Mouse (Mus musculus): ENCODE measurements around the gene Anks1. TPM values are rescaled to one million over a fixed set of nuclear protein-coding genes. Genes with fewer than 3 reads are reported as not detected.

Anks1 gene
- total and polyA plus RNA-seq, 2 experiments = 8.8 to 10.0 TPM

DNA sequence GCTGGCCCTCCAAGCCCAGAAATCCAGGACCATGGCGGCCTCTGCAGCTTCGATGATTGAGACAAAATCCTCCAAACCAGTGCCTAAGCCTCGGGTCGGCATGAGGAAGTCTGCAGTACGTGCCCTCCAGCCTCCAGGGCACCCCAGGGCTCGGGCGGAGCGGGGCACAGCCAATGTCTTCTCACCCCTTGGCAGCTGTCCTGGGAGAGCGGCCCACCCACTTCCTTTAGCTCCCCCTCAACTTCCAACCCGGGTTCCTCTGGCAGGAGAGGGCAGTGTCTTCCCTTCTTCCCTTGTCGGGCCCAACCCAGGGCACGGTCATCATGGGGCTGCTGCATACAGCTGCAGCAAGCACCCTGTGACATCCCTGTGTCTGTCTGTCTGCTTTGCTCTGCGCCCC is 149.2 kb downstream of the Anks1 start:
- no peak overlapping the region for H3K4me3 ChIP-seq (ENCODE audit: insufficient read depth, low read depth, low read length)
- no peak overlapping the region for H3K27ac ChIP-seq (replicated peaks; ENCODE audit: insufficient read depth, low read depth, low read length)
- WGBS = 80% methylated on average over 13 of the region's 13 CpGs
- TF ChIP-seq POLR2A (IDR thresholded peaks at IDR 0.05; ENCODE audit: extremely low read depth, insufficient read depth, low read length) (no peak), CTCF (IDR thresholded peaks at IDR 0.05; ENCODE audit: low read depth, low read length) (no peak)
- no peak overlapping the region for H3K9ac ChIP-seq (ENCODE audit: low read depth, low read length)
- peaks cover 9% of the 10 kb centered on the region for H3K4me1 ChIP-seq (ENCODE audit: control insufficient read depth, insufficient read depth, low read length)
- H3K36me3 ChIP-seq (ENCODE audit: control insufficient read depth, insufficient read depth, low read length) = peaks cover 3% of the 10 kb centered on the region; the same call in 1 of the 2 replicates
- no peaks in the 10 kb centered on the region for H3K27me3 ChIP-seq (ENCODE audit: control insufficient read depth, insufficient read depth, low read length)
- no peaks in the 10 kb centered on the region for H3K79me2 ChIP-seq (ENCODE audit: control insufficient read depth, insufficient read depth, low read length)
- DNase-seq (ENCODE audit: extremely low read depth, low read depth, low spot score) = no peak

DNA sequence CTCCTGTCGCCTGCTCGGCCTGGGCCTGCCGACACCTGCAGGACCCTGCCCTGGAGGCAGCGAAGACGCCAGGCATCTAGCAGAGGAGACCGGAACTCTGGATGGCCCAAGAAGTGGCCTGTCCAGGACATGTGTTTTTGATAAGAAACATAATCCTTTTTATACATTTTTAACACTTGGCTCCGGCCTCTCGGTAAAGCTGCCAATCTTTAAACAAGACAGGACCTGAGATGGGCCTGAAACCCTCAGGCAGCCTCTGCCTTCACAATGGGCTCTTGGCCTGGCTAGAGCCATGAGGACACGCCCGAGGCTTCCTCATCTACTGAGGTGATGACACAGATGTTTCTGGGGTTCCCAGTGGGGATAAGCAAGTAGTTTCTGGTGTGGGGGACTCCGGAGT is 151.6 kb downstream of the Anks1 start:
- TF ChIP-seq CTCF (IDR thresholded peaks at IDR 0.05; ENCODE audit: low read depth, low read length) = no peak
- TF ChIP-seq POLR2A (IDR thresholded peaks at IDR 0.05; ENCODE audit: extremely low read depth, insufficient read depth, low read length) = no peak
- no peak overlapping the region for H3K27ac ChIP-seq (replicated peaks; ENCODE audit: insufficient read depth, low read depth, low read length)

GRCm38 (mm10) chr17:28061472-28061871 is 152.4 kb downstream of the Anks1 start:
- Histone ChIP-seq H3K27ac (replicated peaks; ENCODE audit: insufficient read depth, low read depth, low read length) (no peak overlapping the region), H3K4me1 (ENCODE audit: control insufficient read depth, insufficient read depth, low read length) (peaks cover 12% of the 10 kb centered on the region), H3K27me3 (ENCODE audit: control insufficient read depth, insufficient read depth, low read length) (no peaks in the 10 kb centered on the region), H3K9ac (ENCODE audit: low read depth, low read length) (no peak overlapping the region), H3K36me3 (ENCODE audit: control insufficient read depth, insufficient read depth, low read length) (no peaks in the 10 kb centered on the region), H3K79me2 (ENCODE audit: control insufficient read depth, insufficient read depth, low read length) (no peaks in the 10 kb centered on the region), H3K4me3 (ENCODE audit: insufficient read depth, low read depth, low read length) (no peak overlapping the region)
- peak; percentile 34 for DNase-seq (ENCODE audit: extremely low read depth, low read depth, low spot score)
- peak; percentile 78 for TF ChIP-seq CTCF (IDR thresholded peaks at IDR 0.05; ENCODE audit: low read depth, low read length)
- no peak for TF ChIP-seq POLR2A (IDR thresholded peaks at IDR 0.05; ENCODE audit: extremely low read depth, insufficient read depth, low read length)
- 80% methylated on average over 7 of the region's 7 CpGs for WGBS

More for the DNA sequence above, 151.6 kb downstream of the Anks1 start:
- no peak for DNase-seq (ENCODE audit: extremely low read depth, low read depth, low spot score)
- H3K4me1 ChIP-seq (ENCODE audit: control insufficient read depth, insufficient read depth, low read length) = peaks cover 12% of the 10 kb centered on the region
- no peak overlapping the region for H3K9ac ChIP-seq (ENCODE audit: low read depth, low read length)
- WGBS = 94% methylated on average over 11 of the region's 11 CpGs
- no peak overlapping the region for H3K4me3 ChIP-seq (ENCODE audit: insufficient read depth, low read depth, low read length)
- no peaks in the 10 kb centered on the region for H3K36me3 ChIP-seq (ENCODE audit: control insufficient read depth, insufficient read depth, low read length)
- no peaks in the 10 kb centered on the region for H3K79me2 ChIP-seq (ENCODE audit: control insufficient read depth, insufficient read depth, low read length)
- no peaks in the 10 kb centered on the region for H3K27me3 ChIP-seq (ENCODE audit: control insufficient read depth, insufficient read depth, low read length)

GRCm38 (mm10) chr17:28062710-28063109 is 153.6 kb downstream of the Anks1 start:
- peaks cover 12% of the 10 kb centered on the region for H3K4me1 ChIP-seq (ENCODE audit: control insufficient read depth, insufficient read depth, low read length)
- whole genome bisulfite sequencing = 31% methylated on average over 7 of the region's 7 CpGs
- H3K79me2 ChIP-seq (ENCODE audit: control insufficient read depth, insufficient read depth, low read length) = no peaks in the 10 kb centered on the region
- H3K27me3 ChIP-seq (ENCODE audit: control insufficient read depth, insufficient read depth, low read length) = no peaks in the 10 kb centered on the region
- TF ChIP-seq CTCF (IDR thresholded peaks at IDR 0.05; ENCODE audit: low read depth, low read length) (no peak), POLR2A (IDR thresholded peaks at IDR 0.05; ENCODE audit: extremely low read depth, insufficient read depth, low read length) (no peak)
- no peaks in the 10 kb centered on the region for H3K36me3 ChIP-seq (ENCODE audit: control insufficient read depth, insufficient read depth, low read length)
- H3K9ac ChIP-seq (ENCODE audit: low read depth, low read length) = no peak overlapping the region
- DNase-seq (ENCODE audit: extremely low read depth, low read depth, low spot score) = peak; percentile 86
- no peak overlapping the region for H3K4me3 ChIP-seq (ENCODE audit: insufficient read depth, low read depth, low read length)
- no peak overlapping the region for H3K27ac ChIP-seq (replicated peaks; ENCODE audit: insufficient read depth, low read depth, low read length)

GRCm38 (mm10) chr17:28063163-28063562 is 154.1 kb downstream of the Anks1 start:
- H3K79me2 ChIP-seq (ENCODE audit: control insufficient read depth, insufficient read depth, low read length) = no peaks in the 10 kb centered on the region
- 83% methylated on average over 6 of the region's 6 CpGs for WGBS
- H3K4me3 ChIP-seq (ENCODE audit: insufficient read depth, low read depth, low read length) = no peak overlapping the region
- no peaks in the 10 kb centered on the region for H3K27me3 ChIP-seq (ENCODE audit: control insufficient read depth, insufficient read depth, low read length)
- no peak for DNase-seq (ENCODE audit: extremely low read depth, low read depth, low spot score)
- H3K9ac ChIP-seq (ENCODE audit: low read depth, low read length) = no peak overlapping the region
- no peak overlapping the region for H3K27ac ChIP-seq (replicated peaks; ENCODE audit: insufficient read depth, low read depth, low read length)
- H3K4me1 ChIP-seq (ENCODE audit: control insufficient read depth, insufficient read depth, low read length) = peaks cover 12% of the 10 kb centered on the region
- TF ChIP-seq CTCF (IDR thresholded peaks at IDR 0.05; ENCODE audit: low read depth, low read length) (no peak), POLR2A (IDR thresholded peaks at IDR 0.05; ENCODE audit: extremely low read depth, insufficient read depth, low read length) (no peak)
- H3K36me3 ChIP-seq (ENCODE audit: control insufficient read depth, insufficient read depth, low read length) = no peaks in the 10 kb centered on the region

GRCm38 (mm10) chr17:28067303-28067702 is 158.2 kb downstream of the Anks1 start:
- TF ChIP-seq CTCF (IDR thresholded peaks at IDR 0.05; ENCODE audit: low read depth, low read length) (no peak), POLR2A (IDR thresholded peaks at IDR 0.05; ENCODE audit: extremely low read depth, insufficient read depth, low read length) (no peak)
- Histone ChIP-seq H3K36me3 (ENCODE audit: control insufficient read depth, insufficient read depth, low read length) (no peaks in the 10 kb centered on the region), H3K79me2 (ENCODE audit: control insufficient read depth, insufficient read depth, low read length) (no peaks in the 10 kb centered on the region), H3K4me3 (ENCODE audit: insufficient read depth, low read depth, low read length) (no peak overlapping the region), H3K4me1 (ENCODE audit: control insufficient read depth, insufficient read depth, low read length) (peaks cover 6% of the 10 kb centered on the region), H3K27me3 (ENCODE audit: control insufficient read depth, insufficient read depth, low read length) (peaks cover 5% of the 10 kb centered on the region; the same call in 1 of the 2 replicates), H3K27ac (replicated peaks; ENCODE audit: insufficient read depth, low read depth, low read length) (no peak overlapping the region), H3K9ac (ENCODE audit: low read depth, low read length) (no peak overlapping the region)
- no peak for DNase-seq (ENCODE audit: extremely low read depth, low read depth, low spot score)
- 80% methylated on average over 4 of the region's 4 CpGs for WGBS

Measured in liver, adult 2 months (tissue).